Mouse (Mus musculus): ENCODE measurements around the gene Stpg4.

GRCm38 (mm10) chr17:87447612-87448200 lies 20.2 kb upstream of the Stpg4 start:
- TF ChIP-seq CTCF (IDR thresholded peaks at IDR 0.05; ENCODE audit: extremely low read depth, insufficient read depth, insufficient read length, insufficient replicate concordance) (no peak), POLR2A (IDR thresholded peaks at IDR 0.05; ENCODE audit: low read depth, low read length) (no peak)

All from spleen, adult 2 months (tissue).